Mouse (Mus musculus) A20 (cell line): ENCODE data around the gene Rprml.
A peak's percentile ranks its signal among the peaks of the same experiment; 100 is the strongest.

ENCODE experiments used
- DNase-seq: peaks from one replicate; pipeline ENCODE4 v3.0.0-alpha.2; 2011; ENCODE audit warnings: low read depth, low spot score

Gene Rprml

GRCm38 (mm10) chr11:103663119-103663518, 13.7 kb downstream of the Rprml start:
- no peak for DNase-seq

GRCm38 (mm10) chr11:103665695-103666094, 16.3 kb downstream of the Rprml start:
- DNase-seq, result no peak

GRCm38 (mm10) chr11:103666181-103666906, 17.0 kb downstream of the Rprml start:
- DNase-seq, result no peak

- no peak for DNase-seq
Measured at GRCm38 (mm10) chr11:103666907-103667426, 17.6 kb downstream of the Rprml start.

GRCm38 (mm10) chr11:103675556-103675955, 26.2 kb downstream of the Rprml start:
- DNase-seq, result peak; percentile 63

- peak; percentile 49 for DNase-seq
Measured at GRCm38 (mm10) chr11:103677042-103677441, 27.7 kb downstream of the Rprml start.

- DNase-seq, result no peak
Measured at GRCm38 (mm10) chr11:103683667-103684334, 34.4 kb downstream of the Rprml start.

- DNase-seq, result no peak
Measured at GRCm38 (mm10) chr11:103685261-103685736, 35.9 kb downstream of the Rprml start.

GRCm38 (mm10) chr11:103686706-103687105, 37.3 kb downstream of the Rprml start:
- no peak for DNase-seq

- no peak for DNase-seq
Measured at GRCm38 (mm10) chr11:103688271-103688979, 39.1 kb downstream of the Rprml start.

GRCm38 (mm10) chr11:103688980-103689378, 39.6 kb downstream of the Rprml start:
- no peak for DNase-seq

GRCm38 (mm10) chr11:103691036-103691435, 41.7 kb downstream of the Rprml start:
- no peak for DNase-seq

GRCm38 (mm10) chr11:103693241-103693640, 43.9 kb downstream of the Rprml start:
- no peak for DNase-seq

GRCm38 (mm10) chr11:103696851-103697564, 47.6 kb downstream of the Rprml start:
- peak; percentile 65 for DNase-seq

- peak; percentile 98 for DNase-seq
Measured at GRCm38 (mm10) chr11:103697565-103698176, 48.3 kb downstream of the Rprml start, which contains the start of gene Gosr2. Gosr2 (minus strand) TSS chr11:103697898.

GRCm38 (mm10) chr11:103698226-103698625, 48.9 kb downstream of the Rprml start:
- no peak for DNase-seq
